Mouse (Mus musculus): ENCODE results near the gene Parp2. TPM values are rescaled to one million over a fixed set of nuclear protein-coding genes. Genes with fewer than 3 reads are reported as not detected.
"Not testable (repeated sequence)": the region's sequence is repeated elsewhere in the genome, so short reads cannot be mapped to it uniquely, and the experiment has no call there.

Parp2 gene
- polyA plus RNA-seq, 1 experiment from 2014 or later = 56.4 TPM

DNA sequence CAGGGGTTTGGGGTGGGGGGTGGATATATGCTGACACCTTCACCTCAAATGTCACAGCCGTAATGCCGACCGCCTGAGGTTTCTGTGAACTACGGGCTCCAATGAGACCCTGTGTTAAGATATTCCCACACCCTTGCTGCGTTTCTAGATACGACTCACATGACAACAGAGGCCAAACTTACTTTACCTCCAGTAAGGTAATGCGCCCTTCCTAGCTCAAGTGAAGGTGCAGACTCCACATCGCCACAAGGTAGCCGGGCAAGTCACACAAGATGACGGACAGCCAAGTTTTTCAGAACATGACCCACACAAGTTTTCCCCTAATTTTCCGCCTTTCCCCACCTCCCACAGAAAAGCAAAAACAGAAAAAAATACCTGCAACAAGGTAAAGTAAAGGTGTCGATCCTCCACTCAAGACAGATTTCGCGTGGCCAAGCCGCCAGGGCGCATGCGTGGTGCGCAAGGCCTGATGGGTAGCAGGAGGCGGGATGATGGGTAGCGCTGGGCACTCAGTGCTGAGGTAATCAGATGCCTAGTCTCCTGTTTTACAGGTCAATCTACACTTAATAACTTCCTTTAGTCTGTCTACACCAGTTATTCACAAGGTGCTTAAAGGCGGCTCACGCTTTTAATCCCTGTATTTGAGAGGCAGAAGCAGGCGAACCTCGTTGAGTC, 12.2 kb upstream of the Parp2 start:
- no peak for ATAC-seq (ENCODE audit: insufficient read depth, low FRiP score)
- Histone ChIP-seq H3K27me3 (ENCODE audit: control insufficient read depth, insufficient read depth, low read length) (no peaks in the 10 kb centered on the region), H3K27ac (ENCODE audit: low read length) (no peak overlapping the region), H3K9ac (ENCODE audit: low read length) (no peak overlapping the region), H3K9me3 (replicated peaks; ENCODE audit: control insufficient read depth, low read length) (no peaks in the 10 kb centered on the region), H3K36me3 (ENCODE audit: control insufficient read depth, insufficient read depth, low read length) (no peaks in the 10 kb centered on the region), H3K4me1 (ENCODE audit: control insufficient read depth, insufficient read depth, low read length) (no peaks in the 10 kb centered on the region), H3K4me2 (ENCODE audit: low read depth, low read length) (no peak overlapping the region), H3K4me3 (replicated peaks; ENCODE audit: low read length) (no peak overlapping the region)
- WGBS = 91% methylated on average over 24 of the region's 24 CpGs

DNA sequence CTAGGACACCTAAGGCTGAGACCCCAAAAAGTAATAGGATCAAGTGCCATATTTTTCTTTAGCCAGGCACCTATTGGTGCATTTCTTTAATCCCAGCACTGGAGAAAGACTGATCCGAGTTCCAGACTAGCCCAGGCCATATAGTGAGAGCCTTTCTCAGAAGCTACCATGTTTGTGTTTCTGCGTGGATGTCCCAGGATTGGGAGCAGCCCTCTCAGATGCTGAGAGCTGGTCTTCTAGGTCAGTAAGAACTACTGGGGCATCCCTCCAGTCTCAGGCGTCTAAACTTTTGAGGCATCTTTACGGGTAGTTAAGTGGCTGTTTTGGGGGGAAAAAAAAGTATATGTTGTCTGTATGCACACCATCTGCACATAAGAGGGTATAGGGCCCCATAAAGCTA, 11.7 kb upstream of the Parp2 start:
- Histone ChIP-seq H3K9me3 (replicated peaks; ENCODE audit: control insufficient read depth, low read length) (no peaks in the 10 kb centered on the region), H3K4me2 (ENCODE audit: low read depth, low read length) (no peak overlapping the region), H3K27me3 (ENCODE audit: control insufficient read depth, insufficient read depth, low read length) (no peaks in the 10 kb centered on the region), H3K36me3 (ENCODE audit: control insufficient read depth, insufficient read depth, low read length) (no peaks in the 10 kb centered on the region), H3K27ac (ENCODE audit: low read length) (no peak overlapping the region), H3K4me3 (replicated peaks; ENCODE audit: low read length) (no peak overlapping the region), H3K4me1 (ENCODE audit: control insufficient read depth, insufficient read depth, low read length) (no peaks in the 10 kb centered on the region), H3K9ac (ENCODE audit: low read length) (no peak overlapping the region)
- 80% methylated on average over 4 of the region's 4 CpGs for whole genome bisulfite sequencing
- no peak for ATAC-seq (ENCODE audit: insufficient read depth, low FRiP score)

DNA sequence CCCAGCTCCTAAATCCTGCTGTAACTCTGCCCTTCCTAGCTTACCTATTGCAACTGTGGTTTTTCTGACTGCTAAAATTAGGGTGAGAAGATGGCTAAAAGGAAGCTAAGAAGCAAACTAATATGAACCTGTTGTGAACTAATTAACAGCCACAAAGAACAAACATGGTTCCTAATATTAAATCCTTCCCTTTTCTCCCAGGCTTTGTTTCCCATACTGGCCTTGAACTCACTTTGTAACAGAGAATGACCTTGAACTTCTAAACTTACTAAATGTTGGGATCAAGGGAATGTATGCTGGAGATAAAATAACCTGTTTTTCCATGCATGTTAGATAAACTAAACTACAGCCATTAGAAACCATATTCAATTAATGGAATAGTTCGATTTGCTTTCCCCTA, 11.2 kb upstream of the Parp2 start:
- no peaks in the 10 kb centered on the region for H3K9me3 ChIP-seq (replicated peaks; ENCODE audit: control insufficient read depth, low read length)
- H3K27ac ChIP-seq (ENCODE audit: low read length) = no peak overlapping the region
- no peaks in the 10 kb centered on the region for H3K4me1 ChIP-seq (ENCODE audit: control insufficient read depth, insufficient read depth, low read length)
- no peak overlapping the region for H3K9ac ChIP-seq (ENCODE audit: low read length)
- no peak overlapping the region for H3K4me3 ChIP-seq (replicated peaks; ENCODE audit: low read length)
- WGBS = 87% methylated on average over 1 of the region's 1 CpGs
- no peaks in the 10 kb centered on the region for H3K36me3 ChIP-seq (ENCODE audit: control insufficient read depth, insufficient read depth, low read length)
- no peaks in the 10 kb centered on the region for H3K27me3 ChIP-seq (ENCODE audit: control insufficient read depth, insufficient read depth, low read length)
- H3K4me2 ChIP-seq (ENCODE audit: low read depth, low read length) = no peak overlapping the region
- no peak for ATAC-seq (ENCODE audit: insufficient read depth, low FRiP score)

DNA sequence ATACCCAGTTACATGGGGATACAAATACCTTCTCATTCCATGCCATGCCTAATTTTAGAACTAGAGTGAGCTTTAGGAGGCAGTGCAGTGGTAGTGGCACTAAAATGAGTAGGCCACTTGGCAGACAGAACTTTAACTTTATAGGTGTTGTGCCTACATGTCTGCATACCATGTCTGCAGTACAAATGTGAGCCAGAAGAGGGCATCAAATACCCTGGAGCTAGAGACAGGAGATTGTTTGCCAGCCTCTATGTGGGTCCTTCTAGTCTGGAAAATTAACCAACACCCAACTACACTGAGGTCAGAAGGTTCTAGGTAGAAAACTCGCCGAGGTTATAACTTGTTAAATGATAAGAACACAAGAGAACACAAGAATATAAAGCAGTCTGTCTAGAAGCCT, 9.1 kb upstream of the Parp2 start:
- WGBS = 69% methylated on average over 2 of the region's 2 CpGs
- H3K4me3 ChIP-seq (replicated peaks; ENCODE audit: low read length) = no peak overlapping the region
- no peaks in the 10 kb centered on the region for H3K4me1 ChIP-seq (ENCODE audit: control insufficient read depth, insufficient read depth, low read length)
- H3K9me3 ChIP-seq (replicated peaks; ENCODE audit: control insufficient read depth, low read length) = no peaks in the 10 kb centered on the region
- no peaks in the 10 kb centered on the region for H3K36me3 ChIP-seq (ENCODE audit: control insufficient read depth, insufficient read depth, low read length)
- ATAC-seq (ENCODE audit: insufficient read depth, low FRiP score) = no peak
- no peak overlapping the region for H3K4me2 ChIP-seq (ENCODE audit: low read depth, low read length)
- no peaks in the 10 kb centered on the region for H3K27me3 ChIP-seq (ENCODE audit: control insufficient read depth, insufficient read depth, low read length)
- H3K27ac ChIP-seq (ENCODE audit: low read length) = no peak overlapping the region
- no peak overlapping the region for H3K9ac ChIP-seq (ENCODE audit: low read length)

DNA sequence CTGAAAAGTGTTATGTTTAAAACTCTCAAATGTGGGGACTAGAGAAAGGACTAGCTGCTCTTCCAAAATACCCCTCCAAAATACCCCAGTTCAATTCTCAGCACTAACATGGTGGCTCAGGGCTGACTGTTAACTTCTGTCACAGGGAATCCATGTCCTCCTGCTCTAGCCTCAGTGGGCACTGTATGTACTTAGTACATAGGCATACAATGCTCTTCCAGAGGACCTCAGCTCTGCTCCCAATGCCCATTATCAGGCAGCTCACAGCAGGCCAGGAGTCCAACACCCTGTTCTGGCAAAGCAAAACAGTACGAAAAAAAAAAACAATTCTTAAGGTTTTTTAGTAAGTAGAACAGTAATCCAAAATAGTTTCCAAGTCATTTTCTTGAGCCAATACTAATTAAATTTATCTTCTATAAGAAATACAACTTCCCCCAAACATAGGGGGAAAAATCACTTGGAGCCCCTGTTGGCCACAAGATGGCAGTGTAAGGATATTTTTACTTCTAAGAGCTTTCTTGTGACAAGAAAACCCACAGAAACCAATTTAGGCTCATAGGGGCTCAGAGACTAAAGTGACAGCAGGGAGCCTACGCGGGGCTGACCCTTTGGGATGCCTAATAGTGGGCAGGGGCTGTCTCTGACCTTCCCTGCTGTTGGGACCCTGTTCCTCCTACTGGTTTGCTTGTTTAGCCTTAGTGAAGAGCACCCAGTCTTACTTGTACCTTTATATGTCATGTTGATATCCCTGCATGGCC, 8.0 kb upstream of the Parp2 start:
- ATAC-seq (ENCODE audit: insufficient read depth, low FRiP score) = peak; percentile 47
- Histone ChIP-seq H3K27ac (ENCODE audit: low read length) (no peak overlapping the region), H3K4me3 (replicated peaks; ENCODE audit: low read length) (no peak overlapping the region), H3K36me3 (ENCODE audit: control insufficient read depth, insufficient read depth, low read length) (no peaks in the 10 kb centered on the region), H3K9ac (ENCODE audit: low read length) (no peak overlapping the region), H3K4me1 (ENCODE audit: control insufficient read depth, insufficient read depth, low read length) (no peaks in the 10 kb centered on the region), H3K9me3 (replicated peaks; ENCODE audit: control insufficient read depth, low read length) (no peaks in the 10 kb centered on the region), H3K27me3 (ENCODE audit: control insufficient read depth, insufficient read depth, low read length) (no peaks in the 10 kb centered on the region), H3K4me2 (ENCODE audit: low read depth, low read length) (no peak overlapping the region)
- 2% methylated on average over 3 of the region's 3 CpGs for WGBS

DNA sequence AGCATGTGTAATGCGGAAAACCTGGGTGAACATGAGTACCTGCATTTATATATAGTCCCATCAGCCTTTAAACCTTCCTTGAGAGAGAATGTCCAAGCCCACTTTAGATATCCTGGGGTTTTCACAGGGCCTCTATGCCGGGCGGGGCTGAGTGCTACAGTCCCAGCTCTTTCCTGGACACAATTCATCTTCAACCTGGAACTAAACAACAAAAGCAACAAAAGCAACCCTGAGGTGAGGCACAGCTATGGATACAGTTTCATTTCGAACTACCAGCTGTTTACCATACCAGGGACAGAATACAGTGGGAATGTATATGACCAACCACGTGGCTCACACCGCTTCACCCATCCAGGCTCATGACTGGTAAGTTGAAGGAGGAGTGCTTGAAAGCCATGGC, 5.2 kb upstream of the Parp2 start:
- no peak overlapping the region for H3K9ac ChIP-seq (ENCODE audit: low read length)
- H3K27ac ChIP-seq (ENCODE audit: low read length) = no peak overlapping the region
- no peaks in the 10 kb centered on the region for H3K36me3 ChIP-seq (ENCODE audit: control insufficient read depth, insufficient read depth, low read length)
- no peaks in the 10 kb centered on the region for H3K9me3 ChIP-seq (replicated peaks; ENCODE audit: control insufficient read depth, low read length)
- no peaks in the 10 kb centered on the region for H3K27me3 ChIP-seq (ENCODE audit: control insufficient read depth, insufficient read depth, low read length)
- 82% methylated on average over 6 of the region's 6 CpGs for WGBS
- H3K4me3 ChIP-seq (replicated peaks; ENCODE audit: low read length) = no peak overlapping the region
- no peak overlapping the region for H3K4me2 ChIP-seq (ENCODE audit: low read depth, low read length)
- H3K4me1 ChIP-seq (ENCODE audit: control insufficient read depth, insufficient read depth, low read length) = no peaks in the 10 kb centered on the region
- no peak for ATAC-seq (ENCODE audit: insufficient read depth, low FRiP score)

DNA sequence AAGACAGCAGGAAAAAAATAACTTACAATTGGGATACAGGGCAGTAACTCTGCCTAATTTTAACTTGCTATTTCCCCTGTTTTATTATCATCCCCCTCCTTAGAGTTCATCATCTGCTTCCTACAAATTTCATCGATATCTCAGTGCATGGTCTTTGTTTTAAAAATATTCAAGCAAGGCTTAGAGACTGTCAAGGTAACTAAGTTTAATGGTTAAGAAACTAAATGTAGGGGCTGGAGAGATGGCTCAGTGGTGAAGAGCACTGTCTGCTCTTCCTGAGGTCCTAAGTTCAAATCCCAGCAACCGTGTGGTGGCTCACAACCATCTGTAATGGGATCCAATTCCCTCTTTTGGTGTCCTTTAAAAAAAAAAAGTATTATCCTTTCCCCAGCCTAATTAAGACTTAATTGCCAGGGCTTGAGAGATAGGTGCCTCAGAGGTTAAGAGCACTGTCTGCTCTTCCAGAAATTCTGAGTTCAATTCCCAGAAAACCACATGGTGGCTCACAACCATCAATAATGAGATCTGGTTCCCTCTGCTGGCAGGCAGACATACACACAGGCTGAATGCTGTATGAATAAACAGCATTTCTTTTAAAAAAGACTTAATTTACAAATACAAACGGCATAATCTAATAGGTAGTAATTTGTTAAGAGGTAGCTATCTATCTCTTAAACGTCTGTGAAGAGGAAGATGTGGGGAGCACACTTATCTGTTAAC, 4.6 kb upstream of the Parp2 start:
- no peaks in the 10 kb centered on the region for H3K36me3 ChIP-seq (ENCODE audit: control insufficient read depth, insufficient read depth, low read length)
- no peak overlapping the region for H3K4me2 ChIP-seq (ENCODE audit: low read depth, low read length)
- no peaks in the 10 kb centered on the region for H3K27me3 ChIP-seq (ENCODE audit: control insufficient read depth, insufficient read depth, low read length)
- no peak overlapping the region for H3K9ac ChIP-seq (ENCODE audit: low read length)
- H3K4me3 ChIP-seq (replicated peaks; ENCODE audit: low read length) = no peak overlapping the region
- H3K9me3 ChIP-seq (replicated peaks; ENCODE audit: control insufficient read depth, low read length) = no peaks in the 10 kb centered on the region
- no peak for ATAC-seq (ENCODE audit: insufficient read depth, low FRiP score)
- no peaks in the 10 kb centered on the region for H3K4me1 ChIP-seq (ENCODE audit: control insufficient read depth, insufficient read depth, low read length)
- no peak overlapping the region for H3K27ac ChIP-seq (ENCODE audit: low read length)
- 62% methylated on average over 4 of the region's 4 CpGs for WGBS

DNA sequence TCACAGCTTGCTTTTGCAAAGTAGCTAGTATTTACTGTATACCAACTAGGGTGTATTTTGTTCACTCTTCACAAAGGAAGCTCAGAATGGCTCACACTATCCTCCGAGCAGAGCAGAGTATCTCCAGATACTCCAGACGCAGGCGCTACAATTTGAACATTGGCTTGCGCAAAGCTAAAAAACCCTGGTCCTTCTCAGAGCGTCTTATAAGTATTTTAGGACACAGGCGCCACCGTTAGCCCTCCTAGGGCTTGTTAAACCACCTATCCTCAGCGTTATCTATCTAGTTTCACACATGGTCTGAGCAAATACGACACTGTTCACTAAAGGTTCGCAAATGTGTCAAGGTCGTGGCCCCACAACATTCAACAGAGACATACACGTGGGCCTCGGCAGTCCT, 3.0 kb upstream of the Parp2 start:
- Histone ChIP-seq H3K36me3 (ENCODE audit: control insufficient read depth, insufficient read depth, low read length) (no peaks in the 10 kb centered on the region), H3K4me1 (ENCODE audit: control insufficient read depth, insufficient read depth, low read length) (peaks cover 3% of the 10 kb centered on the region), H3K4me2 (ENCODE audit: low read depth, low read length) (no peak overlapping the region), H3K4me3 (replicated peaks; ENCODE audit: low read length) (no peak overlapping the region), H3K9me3 (replicated peaks; ENCODE audit: control insufficient read depth, low read length) (no peaks in the 10 kb centered on the region), H3K27me3 (ENCODE audit: control insufficient read depth, insufficient read depth, low read length) (no peaks in the 10 kb centered on the region), H3K9ac (ENCODE audit: low read length) (no peak overlapping the region), H3K27ac (ENCODE audit: low read length) (no peak overlapping the region)
- WGBS = 57% methylated on average over 13 of the region's 13 CpGs
- ATAC-seq (ENCODE audit: insufficient read depth, low FRiP score) = no peak

DNA sequence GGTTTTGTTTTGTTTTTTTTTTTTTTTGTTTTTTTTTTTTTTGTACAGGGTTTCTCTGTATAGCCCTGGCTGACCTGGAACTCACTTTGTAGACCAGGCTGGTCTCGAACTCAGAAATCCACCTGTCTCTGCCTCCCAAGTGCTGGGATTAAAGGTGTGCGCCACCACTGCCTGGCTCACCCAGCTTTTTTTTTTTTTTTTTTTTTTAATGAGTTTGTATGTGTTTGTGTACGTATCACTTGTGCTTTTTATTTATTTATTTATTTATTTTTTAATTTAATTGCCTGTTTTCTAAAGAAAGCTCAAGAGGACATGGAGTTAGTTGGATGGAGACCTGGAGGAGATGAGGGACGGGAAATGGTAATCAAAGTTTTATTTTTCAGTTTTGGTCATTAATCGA, 1.2 kb upstream of the Parp2 start:
- H3K4me3 ChIP-seq (replicated peaks; ENCODE audit: low read length); H3K9ac ChIP-seq (ENCODE audit: low read length); H3K4me1 ChIP-seq (ENCODE audit: control insufficient read depth, insufficient read depth, low read length); H3K36me3 ChIP-seq (ENCODE audit: control insufficient read depth, insufficient read depth, low read length); H3K27ac ChIP-seq (ENCODE audit: low read length); ATAC-seq (ENCODE audit: insufficient read depth, low FRiP score); H3K27me3 ChIP-seq (ENCODE audit: control insufficient read depth, insufficient read depth, low read length); H3K9me3 ChIP-seq (replicated peaks; ENCODE audit: control insufficient read depth, low read length): not testable (repeated sequence)
- peak overlapping the region; percentile 55 for H3K4me2 ChIP-seq (ENCODE audit: low read depth, low read length)
- WGBS = 89% methylated on average over 5 of the region's 5 CpGs

All from stomach, embryonic 16.5 days (tissue).